Mouse (Mus musculus) lung, adult 18-20 months (tissue): ENCODE results near the gene Coro7.
A peak's percentile ranks its signal among the peaks of the same experiment; 100 is the strongest.
"Not testable (repeated sequence)": the region's sequence is repeated elsewhere in the genome, so short reads cannot be mapped to it uniquely, and the experiment has no call there.

Source experiments
- DNase-seq, 2 experiments: peaks; one replicate each; pipeline ENCODE4 v3.0.0; 2022; ENCODE audit warnings: mixed read lengths in 2 of 2

The Coro7 gene

DNA sequence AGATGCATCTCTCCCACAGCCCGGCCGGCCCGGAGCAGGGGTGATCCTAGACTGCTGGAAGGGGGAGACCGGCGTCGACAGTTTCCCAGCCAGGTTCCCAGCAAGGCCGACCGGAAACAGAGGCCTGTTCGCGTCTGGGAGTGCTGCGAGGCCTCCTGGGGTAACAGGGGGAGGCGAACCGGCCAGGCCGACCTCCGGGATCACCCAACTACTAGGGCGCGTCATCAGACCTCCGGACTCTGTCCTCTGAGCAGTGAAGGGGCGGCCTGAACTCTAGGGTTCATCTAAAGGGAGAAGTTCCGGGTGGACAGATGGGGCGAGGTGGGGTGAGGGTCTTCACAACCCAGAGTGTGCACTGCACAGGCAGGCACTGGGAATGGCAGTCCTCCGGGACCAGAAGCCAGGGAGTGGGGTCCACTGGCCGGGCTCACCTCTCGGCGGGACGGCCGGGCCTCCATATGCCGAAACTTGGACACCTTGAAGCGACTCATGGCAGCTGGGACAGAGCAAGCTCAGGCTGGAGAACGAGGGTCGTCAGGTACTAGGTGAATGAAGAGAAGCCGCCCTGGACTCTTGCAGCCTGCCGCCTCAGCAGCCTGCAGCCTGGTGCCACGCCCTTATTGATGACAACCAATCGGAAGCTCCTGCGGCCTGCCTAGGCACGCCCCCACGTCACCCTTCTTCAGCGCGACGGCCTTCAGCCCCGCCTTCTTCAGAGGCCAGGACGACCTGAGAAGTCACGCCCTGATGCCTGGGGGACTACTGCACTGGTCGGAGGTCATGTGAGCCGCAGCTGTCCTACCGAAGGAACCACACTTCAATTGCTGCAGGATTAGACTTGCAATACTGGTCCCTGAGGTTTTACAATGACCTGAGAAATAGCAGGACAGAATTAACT, at the start of gene Coro7:
TSS of gene Coro7 (minus strand) at position 657 of the 898 bp plus-strand sequence.
- peak; percentile 95 for DNase-seq

DNA sequence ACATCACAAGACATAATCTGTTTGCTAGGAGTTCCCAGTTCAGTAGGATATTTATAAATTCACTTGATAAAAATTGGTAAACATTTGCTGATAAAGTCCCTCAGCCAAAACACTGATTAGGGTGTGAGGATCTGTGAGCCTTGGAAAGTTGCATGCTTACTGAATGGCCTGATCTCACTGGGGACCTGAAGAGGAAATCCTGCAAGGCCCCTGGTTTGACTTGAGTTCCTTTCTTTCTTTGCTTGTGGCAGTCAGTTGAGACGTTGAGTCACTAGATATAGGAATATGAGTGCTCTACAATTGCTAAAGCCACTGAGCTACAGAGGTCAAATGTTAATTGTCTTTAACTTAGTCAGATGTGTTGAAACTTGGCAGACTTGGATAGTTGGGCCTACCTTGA, 48.4 kb upstream of the Coro7 start:
- no peak for DNase-seq

DNA sequence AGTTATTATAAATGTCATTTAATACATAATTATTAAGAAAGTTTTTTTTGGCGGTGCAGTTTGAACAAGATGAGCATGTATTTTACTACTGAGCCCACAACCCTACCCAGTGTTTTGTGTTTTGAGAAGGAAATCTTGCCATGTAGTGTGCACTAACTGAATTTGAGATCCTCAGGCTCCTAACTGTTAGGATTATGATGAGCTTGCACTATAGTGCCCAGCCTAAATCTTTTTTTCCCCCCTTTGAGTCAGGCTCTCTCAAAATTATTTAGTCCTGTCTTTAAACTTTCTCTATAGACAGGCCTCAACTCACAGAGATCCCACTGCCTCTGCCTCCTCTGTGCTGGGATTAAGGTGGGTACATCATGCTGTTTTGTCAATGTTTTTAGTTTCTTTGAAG, 47.9 kb upstream of the Coro7 start:
- DNase-seq, result no peak

DNA sequence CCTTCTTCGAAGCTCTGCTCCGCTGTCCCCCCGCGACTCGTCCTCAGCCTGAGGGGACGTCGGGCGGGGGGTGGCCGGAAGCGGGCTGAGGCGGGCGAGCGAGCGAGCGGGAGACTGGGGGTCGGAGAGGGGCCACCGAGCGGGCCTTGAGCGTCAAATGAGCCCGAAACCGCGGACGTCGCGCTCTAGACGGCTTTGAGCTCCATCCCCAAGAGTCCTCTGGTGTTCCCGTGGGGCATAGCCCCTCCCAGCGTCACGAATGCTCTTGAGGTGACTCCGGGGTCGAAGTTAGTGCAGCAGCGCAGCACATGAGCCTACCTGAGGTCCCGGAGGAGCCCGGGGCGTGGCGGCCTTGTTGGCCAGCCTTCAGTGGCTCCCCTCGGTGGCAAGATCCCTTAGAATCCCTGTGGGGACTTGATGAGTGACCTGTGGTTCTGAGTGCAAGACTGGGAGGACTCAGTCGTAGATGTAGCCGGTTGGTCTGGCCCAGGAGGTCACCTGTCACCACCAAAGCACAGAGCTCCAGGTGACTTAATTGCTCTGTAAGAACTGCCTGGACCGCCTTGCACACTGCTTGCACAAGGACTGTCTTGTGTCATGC, 47.1 kb upstream of the Coro7 start:
- DNase-seq, result peak; percentile 58 to 59

DNA sequence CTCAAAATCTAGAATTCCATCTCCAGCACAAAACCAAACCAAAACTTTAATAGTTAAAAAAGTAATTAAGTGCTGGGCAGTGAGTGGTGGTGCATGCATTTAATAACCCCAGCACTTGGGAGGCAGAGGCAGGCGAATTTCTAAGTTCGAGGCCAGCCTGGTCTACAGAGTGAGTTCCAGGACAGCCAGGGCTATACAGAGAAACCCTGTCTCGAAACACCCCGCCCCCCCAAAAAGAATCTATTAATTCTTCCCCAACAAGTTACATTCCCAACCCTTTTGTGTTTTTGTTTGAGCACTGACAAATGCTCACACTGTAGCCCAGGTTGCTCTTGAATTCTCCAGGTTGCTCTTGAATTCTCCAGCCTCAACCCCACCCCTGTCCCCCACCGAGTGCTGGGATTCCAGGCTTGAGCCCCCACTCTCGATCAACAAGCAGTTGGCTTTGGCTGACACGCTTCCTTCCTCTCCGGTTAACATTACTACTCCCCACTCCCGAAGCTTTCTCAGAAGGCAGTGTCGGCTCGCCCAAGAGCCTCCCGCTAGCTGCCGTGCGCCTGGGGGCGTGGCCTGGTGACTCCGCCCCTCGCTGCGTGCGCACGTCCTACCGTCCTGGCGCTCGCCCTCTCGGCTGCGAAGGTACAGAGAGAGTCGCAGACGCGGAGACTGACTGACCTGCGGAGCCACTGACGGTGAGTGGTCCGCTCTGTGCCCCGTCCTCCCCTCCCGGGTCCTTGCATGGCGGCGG, 46.4 kb upstream of the Coro7 start, which contains the start of gene Hmox2:
TSS of gene Hmox2 (plus strand) at position 582 of the 748 bp plus-strand sequence.
- DNase-seq, result peak; percentile 95

DNA sequence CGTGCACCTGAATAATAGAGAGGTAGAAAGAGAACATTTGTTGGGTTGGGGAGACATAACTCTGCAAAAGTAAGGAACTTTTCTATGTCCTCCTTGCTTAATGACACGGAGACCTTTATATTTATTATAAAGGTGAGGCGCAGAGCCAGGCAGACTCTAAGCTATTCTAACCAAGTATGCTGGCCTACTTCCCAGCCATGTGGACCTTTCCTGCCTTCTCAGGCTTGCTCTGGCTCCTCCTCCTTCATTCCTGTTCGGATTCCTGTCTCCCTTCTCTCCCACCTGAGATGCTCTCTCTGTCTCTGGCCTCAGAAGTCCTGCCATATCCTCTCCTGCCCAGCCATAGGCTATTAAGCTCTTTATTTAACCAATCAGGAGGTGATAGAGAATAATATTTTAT, 45.7 kb upstream of the Coro7 start:
- no peak for DNase-seq

DNA sequence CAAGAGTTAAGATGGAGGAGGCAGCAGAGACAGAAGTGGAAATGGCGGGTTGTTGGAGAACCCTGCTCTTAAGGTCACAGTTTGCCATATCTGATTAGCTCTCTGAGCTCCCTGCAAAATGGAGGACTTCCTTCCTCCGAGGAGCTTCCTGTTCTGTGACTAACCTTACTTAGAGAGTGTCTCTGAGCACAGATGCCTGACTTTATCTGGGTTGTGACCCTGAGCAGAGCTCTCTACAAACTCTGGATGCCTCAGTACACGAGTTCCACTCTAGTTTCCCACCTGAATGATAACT, 43.3 kb upstream of the Coro7 start:
- DNase-seq, result no peak

DNA sequence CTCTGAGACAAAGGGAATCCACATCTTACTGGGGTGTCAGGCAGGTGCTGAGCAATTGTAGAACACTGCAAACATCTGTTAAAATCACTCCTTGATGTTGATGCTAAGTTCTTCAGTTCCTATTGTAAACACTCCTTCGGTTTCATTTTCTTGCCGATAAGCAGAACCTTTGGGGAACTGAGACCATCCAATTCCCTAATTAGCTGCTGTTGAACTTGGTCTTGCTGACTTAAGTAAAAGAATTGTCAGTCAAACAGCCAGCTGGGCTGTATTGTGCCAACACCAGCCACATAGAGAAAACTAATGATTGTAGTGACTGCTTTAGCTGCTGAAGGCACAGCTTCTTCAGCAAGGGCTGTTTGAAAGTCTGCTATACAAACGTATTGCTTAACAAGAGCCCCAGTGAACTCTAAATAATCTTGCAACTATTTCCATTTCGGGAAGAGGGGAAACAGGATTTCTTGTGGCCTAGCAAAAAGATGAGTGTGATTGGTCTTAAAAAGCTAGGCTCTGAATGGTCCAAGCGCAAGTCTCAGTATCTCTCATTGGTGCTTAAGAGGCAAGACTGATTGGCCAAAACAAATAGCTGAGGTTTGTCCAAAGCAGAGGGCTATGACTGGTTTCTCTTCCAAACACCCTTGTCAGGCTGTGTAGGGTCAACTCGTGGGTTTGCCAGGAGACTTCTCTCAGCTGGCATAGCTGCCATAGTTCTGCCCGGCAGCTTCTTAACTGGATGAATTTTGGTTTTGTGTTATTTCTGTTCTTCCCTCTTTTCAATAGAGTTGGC, 42.7 kb upstream of the Coro7 start:
- peak in 1 of 2 experiments; percentile 23 for DNase-seq

DNA sequence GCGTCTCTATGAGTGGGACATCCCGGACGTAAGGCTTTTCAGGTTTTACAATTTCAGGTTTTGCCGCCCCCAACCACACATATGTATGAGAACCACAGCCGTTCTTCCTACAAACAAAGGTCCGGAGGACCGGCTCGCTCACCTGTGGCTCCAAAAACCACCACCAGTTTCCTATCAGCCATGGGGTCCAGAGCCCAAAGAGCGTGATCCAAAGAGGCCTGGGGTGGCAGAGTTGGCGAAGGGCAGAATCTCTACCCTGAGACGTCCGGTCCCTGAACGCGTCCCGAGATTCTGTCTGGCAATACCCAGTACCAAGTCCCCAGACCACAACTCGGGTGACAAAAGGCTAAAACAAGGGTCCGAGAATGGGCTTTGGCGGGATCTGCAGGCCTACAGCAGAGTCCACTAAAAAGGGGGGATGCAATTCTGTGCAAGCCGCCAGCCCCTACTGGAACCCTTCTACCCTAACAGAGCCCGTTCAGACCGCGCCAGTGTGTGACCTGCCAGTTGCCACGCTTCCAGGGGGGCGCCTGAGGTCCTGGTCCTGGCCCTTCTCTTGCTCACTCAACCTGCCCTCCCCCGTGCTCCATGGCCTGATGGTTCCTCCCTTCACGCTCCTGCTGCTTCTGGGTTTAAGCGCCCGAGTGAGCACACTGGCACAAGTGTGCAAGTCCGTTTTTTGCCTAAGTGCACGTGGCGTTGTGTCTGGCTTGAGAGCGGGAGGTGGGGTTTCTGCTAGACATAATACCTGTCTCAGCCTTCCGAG, 39.4 kb upstream of the Coro7 start, which contains the start of gene Nmral1:
TSS of gene Nmral1 (minus strand) at position 604 of the 766 bp plus-strand sequence.
- peak; percentile 58 to 63 for DNase-seq

DNA sequence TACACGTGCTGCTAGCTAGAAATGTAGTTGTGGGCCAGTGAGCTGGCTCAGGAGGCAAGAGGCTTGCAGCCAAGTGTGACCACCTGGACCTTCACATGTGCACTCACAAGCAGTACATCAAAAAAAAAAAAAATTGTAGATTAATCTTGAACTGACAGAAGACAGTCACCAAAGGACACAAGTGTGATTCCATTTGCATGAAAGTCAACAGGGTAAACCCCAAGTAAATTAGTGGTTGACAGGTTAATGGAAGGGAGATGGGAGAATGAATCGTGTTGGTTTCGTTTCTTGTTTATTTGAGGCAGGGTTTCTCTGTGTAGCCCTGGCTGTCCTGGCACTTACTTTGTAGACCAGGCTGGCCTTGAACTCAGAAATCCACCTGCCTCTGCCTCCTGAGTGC, 38.3 kb upstream of the Coro7 start:
- DNase-seq, result no peak

DNA sequence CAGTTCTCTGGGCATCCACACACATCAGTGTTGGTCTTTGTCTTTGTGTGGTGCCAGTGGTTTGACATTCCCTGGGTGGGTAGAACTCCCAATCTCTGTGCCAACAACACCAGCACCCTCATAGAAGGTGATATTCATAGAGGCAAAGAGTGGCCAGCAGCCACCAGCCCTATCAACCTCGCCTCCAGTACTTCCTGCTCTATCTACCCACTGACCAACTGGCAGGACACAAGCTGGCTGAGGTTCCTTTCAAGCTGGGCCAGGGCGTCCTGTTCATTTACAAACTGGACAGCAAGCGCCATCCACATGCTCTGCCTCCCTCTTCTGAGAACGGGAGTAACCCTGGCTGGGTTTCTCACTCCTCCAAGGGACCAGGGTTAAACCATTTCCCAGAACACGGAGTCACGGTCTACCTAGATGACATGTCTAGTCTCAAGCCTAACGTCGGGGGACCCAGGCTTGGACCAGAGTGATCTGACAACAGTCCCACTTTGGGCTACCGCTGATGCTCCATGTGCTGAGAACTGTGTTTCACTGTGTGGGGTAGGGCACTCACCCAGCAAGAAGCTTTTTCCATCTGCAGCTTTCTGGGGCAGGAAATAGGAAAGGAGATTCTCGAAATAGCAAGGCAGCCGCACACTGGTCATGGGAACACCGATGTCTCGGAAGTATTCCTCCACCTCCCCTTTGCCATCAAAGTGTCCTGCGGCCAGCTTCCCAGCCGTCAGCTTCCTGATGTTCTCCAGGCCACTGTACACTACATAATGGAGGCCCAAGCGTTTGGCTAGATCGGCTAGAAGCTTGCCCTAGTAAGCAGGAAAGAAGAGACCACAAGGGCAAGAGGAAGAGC, 34.5 kb upstream of the Coro7 start:
- DNase-seq, result no peak

DNA sequence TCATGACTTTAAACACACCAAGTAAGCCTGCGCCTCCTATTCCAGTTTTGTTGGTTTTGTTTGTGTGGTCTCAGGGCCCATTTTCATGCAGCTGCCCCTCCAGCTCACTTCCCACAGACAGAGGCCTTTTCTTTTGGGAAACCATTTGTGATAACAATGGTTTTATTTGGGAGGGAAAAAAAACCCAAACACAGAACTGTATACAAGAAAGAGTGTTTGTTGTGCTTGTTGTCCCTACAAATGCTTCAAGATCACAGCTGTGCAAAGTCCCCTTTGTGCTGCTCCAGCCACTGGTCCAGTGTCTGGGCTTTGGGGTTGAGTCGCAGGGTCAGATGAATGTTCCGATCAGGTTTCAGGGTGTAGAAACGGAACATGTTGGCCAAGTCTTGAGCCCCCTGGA, 31.6 kb upstream of the Coro7 start:
- no peak for DNase-seq

DNA sequence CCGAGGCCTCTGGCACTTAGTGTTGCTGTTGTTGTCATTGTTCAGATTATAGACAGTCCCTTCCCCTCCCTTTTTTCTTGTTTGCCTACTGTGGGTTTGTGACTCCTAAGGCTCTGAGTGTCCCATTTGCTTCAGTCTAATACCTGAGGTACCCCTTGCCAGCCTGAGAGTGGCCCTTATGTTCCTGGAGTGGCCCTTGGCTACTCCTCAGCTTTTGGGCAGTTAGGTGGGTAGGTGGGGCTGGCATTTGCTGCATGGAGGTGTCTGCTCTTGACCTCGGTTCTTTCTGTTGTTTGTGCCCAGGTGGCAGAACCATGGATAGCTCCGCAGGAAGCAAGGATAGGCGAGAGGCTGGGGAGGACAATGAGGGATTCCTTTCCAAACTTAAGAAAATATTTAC, 26.0 kb upstream of the Coro7 start:
- DNase-seq, result peak; percentile 81

DNA sequence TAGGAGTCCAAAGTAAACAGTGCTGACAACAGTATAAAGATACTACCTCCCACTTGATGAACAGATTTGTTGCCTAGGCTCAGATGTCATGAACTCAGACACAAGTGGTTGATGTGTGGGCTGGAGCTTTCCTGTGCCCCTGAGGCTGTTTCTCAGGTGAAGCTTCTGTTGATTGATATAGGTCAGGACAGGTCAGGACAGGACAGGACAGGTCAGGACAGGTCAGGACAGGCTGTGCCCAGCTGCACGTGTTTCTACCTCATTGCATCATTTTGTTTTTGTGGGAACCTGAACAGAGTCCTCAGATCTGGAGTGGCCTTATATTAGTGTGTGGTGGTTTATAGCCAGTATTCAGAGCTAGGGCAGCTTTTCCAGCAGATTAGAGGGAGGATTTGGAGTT, 23.1 kb upstream of the Coro7 start:
- peak in 1 of 2 experiments; percentile 5 for DNase-seq

DNA sequence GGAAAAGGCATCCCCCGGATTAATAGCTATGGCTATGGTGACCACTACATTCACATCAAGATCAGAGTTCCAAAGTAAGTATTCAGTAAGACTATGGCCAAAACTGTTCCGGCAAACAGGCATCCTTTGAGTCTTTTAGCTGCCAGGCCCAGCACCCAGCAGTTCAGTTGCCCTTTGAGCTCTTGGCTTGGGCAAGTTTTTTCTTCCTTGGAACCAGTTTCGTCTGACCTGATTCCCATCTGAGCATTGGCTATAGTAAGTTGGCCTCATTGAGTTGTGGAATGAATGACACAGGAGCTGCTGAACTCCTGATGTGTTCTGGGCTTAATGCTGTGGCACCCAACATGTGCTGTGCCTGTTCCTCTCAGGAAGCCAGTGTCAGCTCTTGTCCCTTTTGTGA, 21.6 kb upstream of the Coro7 start:
- no peak for DNase-seq

DNA sequence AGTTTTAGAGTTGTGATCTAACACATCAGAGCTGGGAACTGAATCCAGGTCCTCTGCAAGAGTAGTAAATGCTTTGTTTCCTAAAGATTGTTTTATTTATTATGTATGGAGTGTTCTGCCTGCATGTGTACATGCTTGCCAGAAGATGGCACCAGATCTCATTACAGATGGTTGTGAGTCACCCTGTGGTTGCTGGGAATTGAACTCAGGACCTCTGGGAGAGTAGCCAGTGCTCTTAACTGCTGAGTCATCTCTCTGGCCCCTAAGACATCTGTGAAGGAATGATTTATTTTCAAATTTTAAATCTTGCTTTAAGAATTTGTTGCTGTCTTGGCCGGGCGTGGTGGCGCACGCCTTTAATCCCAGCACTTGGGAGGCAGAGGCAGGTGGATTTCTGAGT, 9.8 kb upstream of the Coro7 start:
- not testable (repeated sequence) for DNase-seq

DNA sequence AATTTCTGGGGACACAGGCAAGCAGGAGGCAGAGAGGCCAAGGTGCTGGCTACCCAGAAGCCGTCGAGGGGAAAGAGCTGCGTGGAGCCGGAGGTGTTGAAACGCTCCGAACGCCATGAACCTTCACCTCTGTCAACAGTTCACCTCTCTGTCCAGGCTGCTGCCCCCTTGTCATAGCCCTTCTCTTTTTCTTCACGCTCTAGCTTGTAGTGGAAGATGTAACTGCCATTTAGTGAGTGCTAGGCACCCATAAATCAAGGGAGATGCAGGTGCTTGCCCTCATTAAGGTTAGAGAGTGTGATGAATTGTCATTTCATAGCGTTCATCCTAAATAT, 4.8 kb upstream of the Coro7 start:
- DNase-seq, result no peak

DNA sequence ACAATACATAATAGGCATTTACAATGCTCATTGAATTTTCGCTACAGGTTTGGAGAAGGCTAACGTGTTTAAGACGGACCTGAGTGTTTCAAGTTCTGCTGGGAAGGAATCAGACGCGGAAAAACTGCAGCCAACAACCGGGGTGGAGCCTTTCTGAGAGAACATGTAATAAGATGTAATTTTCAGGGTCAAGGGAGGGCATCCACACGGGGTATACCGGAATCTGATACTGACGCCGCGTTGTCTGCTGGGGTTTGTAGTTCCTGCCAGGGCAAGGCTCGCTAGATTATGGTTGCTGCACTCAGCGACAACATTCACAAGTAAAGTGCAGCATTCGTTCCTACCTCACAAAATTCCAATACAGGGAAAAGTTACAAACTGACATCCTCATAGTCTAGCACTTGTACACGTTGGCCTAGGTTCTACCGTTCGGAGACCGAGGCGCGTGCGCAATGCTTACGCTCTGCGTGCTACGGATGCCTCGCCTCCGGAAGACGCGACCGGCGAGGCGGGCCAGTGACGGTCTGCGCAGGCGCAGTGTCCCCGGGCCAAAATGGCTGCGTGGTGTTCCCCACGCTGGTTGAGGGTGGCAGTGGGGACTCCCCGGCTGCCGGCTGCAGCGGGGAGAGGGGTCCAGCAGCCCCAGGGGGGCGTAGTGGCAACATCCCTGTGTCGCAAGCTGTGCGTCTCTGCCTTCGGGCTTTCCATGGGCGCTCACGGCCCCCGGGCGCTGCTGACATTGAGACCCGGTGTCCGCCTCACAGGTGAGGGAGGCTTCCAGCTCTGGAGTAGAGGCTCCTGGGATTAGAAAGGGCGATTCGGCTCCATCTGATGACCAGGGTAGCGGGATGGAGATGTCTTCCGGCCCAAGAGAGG, 4.2 kb upstream of the Coro7 start:
- peak; percentile 92 to 95 for DNase-seq

DNA sequence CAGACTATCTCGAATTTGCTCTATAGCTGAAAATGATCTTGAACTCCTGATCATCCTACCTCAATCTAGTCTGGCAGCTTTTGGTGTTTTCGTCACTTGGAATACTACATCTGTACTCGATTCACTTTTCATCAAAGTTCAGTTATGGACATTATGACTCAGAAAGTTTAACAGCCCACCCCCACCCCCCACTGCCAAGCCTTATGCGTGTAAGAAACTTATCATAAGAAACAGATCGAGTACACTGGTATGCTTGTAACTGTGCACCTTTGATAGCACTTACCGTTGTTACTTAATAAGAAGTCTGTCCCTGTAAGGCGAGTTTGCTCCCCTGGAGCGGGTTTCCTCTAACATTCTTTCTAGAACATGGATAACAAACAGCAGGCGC, 3.6 kb upstream of the Coro7 start:
- no peak for DNase-seq

DNA sequence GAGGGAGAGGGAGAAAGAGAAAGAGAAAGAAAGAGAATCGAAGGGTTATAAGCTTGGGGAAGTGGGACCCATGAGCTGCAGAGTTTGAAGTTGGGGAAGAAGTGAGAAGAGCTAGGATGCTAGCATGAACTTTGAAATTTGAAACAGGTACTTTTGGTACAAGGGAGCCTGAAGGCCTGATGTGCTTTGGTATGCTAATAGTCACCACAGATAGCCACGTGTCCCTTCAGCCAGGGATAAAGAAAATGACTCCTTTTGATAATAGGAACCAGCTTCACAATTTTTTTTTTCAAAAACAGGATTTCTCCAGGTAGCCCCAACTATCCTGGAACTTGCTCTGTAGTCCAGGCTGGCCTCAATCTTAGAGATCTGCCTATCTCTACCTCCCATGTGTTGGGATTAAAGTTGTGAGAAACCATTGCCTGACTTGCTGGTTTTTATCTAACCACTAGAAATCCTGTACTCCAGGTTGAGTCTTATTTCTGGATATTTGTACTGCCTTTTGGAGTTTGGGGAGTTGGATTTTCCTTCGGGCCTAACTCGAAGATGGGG, 3.1 kb upstream of the Coro7 start:
- DNase-seq, result no peak
